Mouse (Mus musculus): ENCODE data around the gene Gm21776. TPM values are rescaled to one million over a fixed set of nuclear protein-coding genes. Genes with fewer than 3 reads are reported as not detected.

The Gm21776 gene
- not detected for polyA plus RNA-seq (2017; shearing (Covaris generic))

GRCm38 (mm10) chrY:76378362-76378761, at the start of gene Gm21776:
TSS of gene Gm21776 (plus strand) at chrY:76378662.

All from CD4-positive, CD25-positive, alpha-beta regulatory T cell, adult 9 weeks (primary cell).